Mouse (Mus musculus): ENCODE results near the gene Fam131b.

Fam131b gene

GRCm38 (mm10) chr6:42365215-42365614, 40.8 kb upstream of the Fam131b start:
- no peak overlapping the region for H3K4me3 ChIP-seq (replicated peaks; ENCODE audit: low read length)
- TF ChIP-seq CTCF (conservative IDR thresholded peaks at IDR 0.05; ENCODE audit: low read length), result no peak
- no peak for TF ChIP-seq POU5F1 (IDR thresholded peaks at IDR 0.05; ENCODE audit: borderline replicate concordance, low read length)
- no peak for TF ChIP-seq NANOG (IDR thresholded peaks at IDR 0.05; ENCODE audit: borderline replicate concordance, low read length)
- H3K9me3 ChIP-seq (ENCODE audit: low read length), result no peaks in the 10 kb centered on the region
- H3K27me3 ChIP-seq (ENCODE audit: insufficient read depth, low read length), result peaks cover 45% of the 10 kb centered on the region
- H3K36me3 ChIP-seq (ENCODE audit: insufficient read depth, low read length), result no peaks in the 10 kb centered on the region
- peaks cover 6% of the 10 kb centered on the region for H3K4me1 ChIP-seq (replicated peaks; ENCODE audit: low read depth, low read length)

GRCm38 (mm10) chr6:42364607-42365006, 40.2 kb upstream of the Fam131b start:
- H3K27me3 ChIP-seq (ENCODE audit: insufficient read depth, low read length), result peaks cover 49% of the 10 kb centered on the region

GRCm38 (mm10) chr6:42364066-42364465, 39.6 kb upstream of the Fam131b start:
- peaks cover 10% of the 10 kb centered on the region; the same call in 1 of the 2 replicates for H3K36me3 ChIP-seq (ENCODE audit: insufficient read depth, low read length)
- no peaks in the 10 kb centered on the region for H3K9me3 ChIP-seq (ENCODE audit: low read length)
- peaks cover 49% of the 10 kb centered on the region for H3K27me3 ChIP-seq (ENCODE audit: insufficient read depth, low read length)
- TF ChIP-seq POU5F1 (IDR thresholded peaks at IDR 0.05; ENCODE audit: borderline replicate concordance, low read length) (no peak), CTCF (conservative IDR thresholded peaks at IDR 0.05; ENCODE audit: low read length) (no peak), NANOG (IDR thresholded peaks at IDR 0.05; ENCODE audit: borderline replicate concordance, low read length) (no peak)
- no peak overlapping the region for H3K4me3 ChIP-seq (replicated peaks; ENCODE audit: low read length)
- no peaks in the 10 kb centered on the region for H3K4me1 ChIP-seq (replicated peaks; ENCODE audit: low read depth, low read length)

More at GRCm38 (mm10) chr6:42364607-42365006, 40.2 kb upstream of the Fam131b start:
- peaks cover 2% of the 10 kb centered on the region for H3K4me1 ChIP-seq (replicated peaks; ENCODE audit: low read depth, low read length)
- peaks cover 6% of the 10 kb centered on the region; the same call in 1 of the 2 replicates for H3K36me3 ChIP-seq (ENCODE audit: insufficient read depth, low read length)
- TF ChIP-seq CTCF (conservative IDR thresholded peaks at IDR 0.05; ENCODE audit: low read length) (no peak), NANOG (IDR thresholded peaks at IDR 0.05; ENCODE audit: borderline replicate concordance, low read length) (no peak), POU5F1 (IDR thresholded peaks at IDR 0.05; ENCODE audit: borderline replicate concordance, low read length) (no peak)
- no peaks in the 10 kb centered on the region for H3K9me3 ChIP-seq (ENCODE audit: low read length)
- H3K4me3 ChIP-seq (replicated peaks; ENCODE audit: low read length), result no peak overlapping the region

GRCm38 (mm10) chr6:42362974-42363373, 38.5 kb upstream of the Fam131b start:
- Histone ChIP-seq H3K9me3 (ENCODE audit: low read length) (no peaks in the 10 kb centered on the region), H3K27me3 (ENCODE audit: insufficient read depth, low read length) (peaks cover 49% of the 10 kb centered on the region), H3K36me3 (ENCODE audit: insufficient read depth, low read length) (peaks cover 16% of the 10 kb centered on the region; the same call in 1 of the 2 replicates), H3K4me1 (replicated peaks; ENCODE audit: low read depth, low read length) (no peaks in the 10 kb centered on the region; the same call in 1 of the 2 replicates), H3K4me3 (replicated peaks; ENCODE audit: low read length) (no peak overlapping the region)
- TF ChIP-seq CTCF (conservative IDR thresholded peaks at IDR 0.05; ENCODE audit: low read length) (no peak), NANOG (IDR thresholded peaks at IDR 0.05; ENCODE audit: borderline replicate concordance, low read length) (no peak), POU5F1 (IDR thresholded peaks at IDR 0.05; ENCODE audit: borderline replicate concordance, low read length) (no peak)

GRCm38 (mm10) chr6:42362497-42362896, 38.1 kb upstream of the Fam131b start:
- TF ChIP-seq POU5F1 (IDR thresholded peaks at IDR 0.05; ENCODE audit: borderline replicate concordance, low read length) (no peak), CTCF (conservative IDR thresholded peaks at IDR 0.05; ENCODE audit: low read length) (no peak)
- H3K9me3 ChIP-seq (ENCODE audit: low read length), result no peaks in the 10 kb centered on the region
- peaks cover 49% of the 10 kb centered on the region for H3K27me3 ChIP-seq (ENCODE audit: insufficient read depth, low read length)
- no peak overlapping the region for H3K4me3 ChIP-seq (replicated peaks; ENCODE audit: low read length)
- no peaks in the 10 kb centered on the region; the same call in 1 of the 2 replicates for H3K4me1 ChIP-seq (replicated peaks; ENCODE audit: low read depth, low read length)
- peaks cover 21% of the 10 kb centered on the region for H3K36me3 ChIP-seq (ENCODE audit: insufficient read depth, low read length)

GRCm38 (mm10) chr6:42362074-42362473, 37.6 kb upstream of the Fam131b start:
- H3K36me3 ChIP-seq (ENCODE audit: insufficient read depth, low read length), result peaks cover 25% of the 10 kb centered on the region
- TF ChIP-seq CTCF (conservative IDR thresholded peaks at IDR 0.05; ENCODE audit: low read length), result no peak
- no peak for TF ChIP-seq POU5F1 (IDR thresholded peaks at IDR 0.05; ENCODE audit: borderline replicate concordance, low read length)
- TF ChIP-seq NANOG (IDR thresholded peaks at IDR 0.05; ENCODE audit: borderline replicate concordance, low read length), result no peak
- H3K4me3 ChIP-seq (replicated peaks; ENCODE audit: low read length), result no peak overlapping the region
- H3K4me1 ChIP-seq (replicated peaks; ENCODE audit: low read depth, low read length), result peaks cover 4% of the 10 kb centered on the region; the same call in 1 of the 2 replicates
- peaks cover 47% of the 10 kb centered on the region for H3K27me3 ChIP-seq (ENCODE audit: insufficient read depth, low read length)
- H3K9me3 ChIP-seq (ENCODE audit: low read length), result no peaks in the 10 kb centered on the region

GRCm38 (mm10) chr6:42361041-42361895, 36.8 kb upstream of the Fam131b start:
- no peak for TF ChIP-seq CTCF (conservative IDR thresholded peaks at IDR 0.05; ENCODE audit: low read length)
- peaks cover 29% of the 10 kb centered on the region for H3K36me3 ChIP-seq (ENCODE audit: insufficient read depth, low read length)
- peaks cover 49% of the 10 kb centered on the region; the same call in 1 of the 2 replicates for H3K27me3 ChIP-seq (ENCODE audit: insufficient read depth, low read length)
- peaks cover 9% of the 10 kb centered on the region; the same call in 1 of the 2 replicates for H3K4me1 ChIP-seq (replicated peaks; ENCODE audit: low read depth, low read length)
- H3K9me3 ChIP-seq (ENCODE audit: low read length), result no peaks in the 10 kb centered on the region
- H3K4me3 ChIP-seq (replicated peaks; ENCODE audit: low read length), result no peak overlapping the region

GRCm38 (mm10) chr6:42360231-42360840, 35.9 kb upstream of the Fam131b start:
- Histone ChIP-seq H3K4me3 (replicated peaks; ENCODE audit: low read length) (no peak overlapping the region), H3K36me3 (ENCODE audit: insufficient read depth, low read length) (peaks cover 37% of the 10 kb centered on the region), H3K4me1 (replicated peaks; ENCODE audit: low read depth, low read length) (peaks cover 9% of the 10 kb centered on the region; the same call in 1 of the 2 replicates), H3K9me3 (ENCODE audit: low read length) (no peaks in the 10 kb centered on the region), H3K27me3 (ENCODE audit: insufficient read depth, low read length) (peaks cover 49% of the 10 kb centered on the region; the same call in 1 of the 2 replicates)
- TF ChIP-seq NANOG (IDR thresholded peaks at IDR 0.05; ENCODE audit: borderline replicate concordance, low read length), result no peak
- TF ChIP-seq CTCF (conservative IDR thresholded peaks at IDR 0.05; ENCODE audit: low read length), result no peak
- no peak for TF ChIP-seq POU5F1 (IDR thresholded peaks at IDR 0.05; ENCODE audit: borderline replicate concordance, low read length)

Data from E14TG2a.4 (cell line).